33 mouse cellular contexts compared by ENCODE assay signal in genomic region chr19:21337201-21337600, GRCm38 (mm10).
"Had no signal": no experiment of that assay in that cellular context is flagged by ENCODE, and none has a peak within 500 bp of the region (broad histone marks: within the 10 kb centered on the region; RNA-seq: fewer than 3 reads in every experiment).

No protein-coding gene starts in this region.

- H3K36me3 ChIP-seq: heart, embryonic 10.5 days; heart, embryonic 12.5 days; heart, embryonic 13.5 days; heart, embryonic 15.5 days; hindbrain, embryonic 10.5 days; hindbrain, embryonic 12.5 days; hindbrain, embryonic 13.5 days; hindbrain, embryonic 15.5 days; kidney, embryonic 15.5 days had no signal

- H3K9me3 ChIP-seq: heart, embryonic 10.5 days; heart, embryonic 12.5 days; heart, embryonic 13.5 days; heart, embryonic 15.5 days; hindbrain, embryonic 10.5 days; hindbrain, embryonic 12.5 days; hindbrain, embryonic 13.5 days; hindbrain, embryonic 15.5 days; kidney, embryonic 15.5 days had no signal

- H3K4me3 ChIP-seq: heart, embryonic 10.5 days; heart, embryonic 12.5 days; heart, embryonic 13.5 days; heart, embryonic 15.5 days; hindbrain, embryonic 10.5 days; hindbrain, embryonic 12.5 days; hindbrain, embryonic 13.5 days; hindbrain, embryonic 15.5 days; kidney, embryonic 15.5 days; layer of hippocampus, adult 2 months; left cerebral cortex, adult 2 months had no signal

- H3K27me3 ChIP-seq: heart, embryonic 12.5 days; heart, embryonic 13.5 days; heart, embryonic 15.5 days; hindbrain, embryonic 12.5 days; hindbrain, embryonic 13.5 days; hindbrain, embryonic 15.5 days; kidney, embryonic 15.5 days had no signal

- H3K4me2 ChIP-seq: heart, embryonic 11.5 days; heart, embryonic 12.5 days; heart, embryonic 13.5 days; heart, embryonic 15.5 days; hindbrain, embryonic 12.5 days; hindbrain, embryonic 13.5 days; hindbrain, embryonic 14.5 days; hindbrain, embryonic 15.5 days; kidney, embryonic 15.5 days had no signal

- H3K4me1 ChIP-seq: heart, embryonic 10.5 days; heart, embryonic 12.5 days; heart, embryonic 13.5 days; heart, embryonic 15.5 days; hindbrain, embryonic 10.5 days; hindbrain, embryonic 12.5 days; hindbrain, embryonic 13.5 days; hindbrain, embryonic 15.5 days; kidney, embryonic 15.5 days had no signal

- DNase-seq: heart, postnatal 10 days; heart, postnatal 14 days; heart, postnatal 36 days; heart, postnatal 4 days; kidney, adult 11 months; kidney, adult 18-20 months; kidney, adult 2 months; kidney, adult 8-10 months; kidney, adult 9 months; kidney, postnatal 10 days; kidney, postnatal 14 days; kidney, postnatal 25 days; kidney, postnatal 36 days; kidney, postnatal 4 days; layer of hippocampus, adult 9-11 months; layer of hippocampus, postnatal 36 days had no signal

- H3K27ac ChIP-seq: heart, embryonic 10.5 days; heart, embryonic 13.5 days; heart, embryonic 15.5 days; hindbrain, embryonic 10.5 days; hindbrain, embryonic 12.5 days; hindbrain, embryonic 13.5 days; hindbrain, embryonic 14.5 days; hindbrain, embryonic 15.5 days; hindbrain, postnatal 0 days; kidney, embryonic 15.5 days; kidney, postnatal 0 days; layer of hippocampus, adult 2 months; left cerebral cortex, adult 2 months had no signal

- H3K9ac ChIP-seq: heart, embryonic 12.5 days; heart, embryonic 13.5 days; heart, embryonic 15.5 days; hindbrain, embryonic 12.5 days; hindbrain, embryonic 13.5 days; hindbrain, embryonic 14.5 days; hindbrain, embryonic 15.5 days; kidney, embryonic 15.5 days had no signal

- ATAC-seq: hindbrain, embryonic 16.5 days; hindbrain, postnatal 0 days; inflammation-experienced regulatory T-cells, adult 6 months had no signal
